Mouse (Mus musculus) bone marrow, adult 2 months (tissue): ENCODE results near the gene Tmem255a.

ENCODE experiments used
- CTCF ChIP-seq: fragments of 200-500 bp; IDR thresholded peaks from 2 replicates; pipeline ENCODE4 v1.5.1; 2011; ENCODE audit warnings: low read length, control low read depth; ENCODE audit not compliant: control insufficient read depth, insufficient read depth
- POLR2A ChIP-seq: fragments of 200-500 bp; IDR thresholded peaks from 2 replicates; pipeline ENCODE4 v1.6.1; 2011; ENCODE audit warnings: low read depth, mild to moderate bottlenecking, control low read depth, low read length, borderline replicate concordance; ENCODE audit not compliant: control insufficient read depth

DNA sequence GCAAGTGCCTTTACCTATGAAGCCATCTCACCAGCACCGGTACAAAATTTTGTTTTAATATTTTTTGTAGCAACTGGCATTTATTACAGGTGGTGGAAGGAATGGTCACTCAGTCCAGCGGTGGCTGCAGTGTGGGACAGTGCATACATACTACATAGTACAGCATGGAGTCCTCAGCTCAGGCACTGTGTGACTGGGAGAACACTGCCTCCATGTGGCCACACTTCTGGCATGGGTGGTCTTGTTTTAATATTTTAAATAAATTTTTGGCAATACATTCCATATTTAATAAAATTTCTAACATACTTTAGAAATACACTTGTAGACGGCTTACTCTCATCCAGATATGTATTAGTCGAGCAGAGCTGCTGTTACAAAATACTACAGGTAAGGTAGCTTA is 85.6 kb downstream of the Tmem255a start:
- TF ChIP-seq CTCF (no peak), POLR2A (no peak)
